Mouse (Mus musculus) liver, embryonic 14.5 days (tissue): Measurements from ENCODE around the gene Foxred2. TPM values are rescaled to one million over a fixed set of nuclear protein-coding genes. Genes with fewer than 3 reads are reported as not detected.
A peak's percentile ranks its signal among the peaks of the same experiment; 100 is the strongest.

Source experiments
- ATAC-seq: fragments of 200-750 bp; cut with Nextera tagmentation; 2 replicates; pipeline ENCODE4 v1.8.0; 2017; ENCODE audit warnings: moderate number of reproducible peaks, mild to moderate bottlenecking, moderate library complexity; ENCODE audit not compliant: insufficient read depth
- DNase-seq, 3 experiments: peaks; one replicate each; pipeline ENCODE4 v3.0.0-alpha.2; 2012 to 2013; ENCODE audit warnings: low read depth in 3 of 3, low spot score in 3 of 3
- H3K27ac ChIP-seq: fragments of 300-500 bp; sonication (generic); 2 replicates; pipeline ENCODE4 v1.5.1; 2014; ENCODE audit warnings: moderate library complexity, mild to moderate bottlenecking, control low read depth, inconsistent platforms
- H3K27me3 ChIP-seq: fragments of 300-500 bp; sonication (generic); 2 replicates; pipeline ENCODE4 v1.6.1; 2014; ENCODE audit warnings: mild to moderate bottlenecking, low read length, moderate library complexity; ENCODE audit not compliant: control insufficient read depth, insufficient read depth
- H3K36me3 ChIP-seq: fragments of 300-500 bp; sonication (generic); replicated peaks from 2 replicates; pipeline ENCODE4 v1.6.1; 2014; ENCODE audit warnings: low read depth; ENCODE audit not compliant: control insufficient read depth, insufficient read depth
- H3K4me1 ChIP-seq, 2 experiments: fragments of 200-500 bp in 1 of 2; fragments of 300-500 bp in 1 of 2; sonication (generic) in 1 of 2; replicated peaks; 2 replicates each; pipeline ENCODE4 v1.6.1; 2012 to 2014; ENCODE audit warnings: antibody characterized with exemption in 1 of 2, inconsistent platforms in 1 of 2, low read length in 1 of 2; ENCODE audit not compliant: control insufficient read depth in 2 of 2, insufficient read depth in 2 of 2
- H3K4me2 ChIP-seq: fragments of 300-500 bp; sonication (generic); 2 replicates; pipeline ENCODE4 v1.6.1; 2014; ENCODE audit warnings: low read depth, mild to moderate bottlenecking, control low read depth, moderate library complexity
- H3K4me3 ChIP-seq, 2 experiments: fragments of 200-500 bp in 1 of 2; fragments of 300-500 bp in 1 of 2; sonication (generic) in 1 of 2; 2 replicates each; pipeline ENCODE4 v1.5.1; 2012 to 2014; ENCODE audit warnings: low read depth in 2 of 2, low read length in 2 of 2, mild to moderate bottlenecking in 2 of 2, control low read depth in 1 of 2, inconsistent platforms in 1 of 2, moderate library complexity in 1 of 2; ENCODE audit not compliant: insufficient read depth in 1 of 2
- H3K9ac ChIP-seq: fragments of 300-500 bp; sonication (generic); replicated peaks from 2 replicates; pipeline ENCODE4 v1.6.1; 2014; ENCODE audit warnings: mild to moderate bottlenecking, control low read depth, moderate library complexity
- H3K9me3 ChIP-seq: fragments of 300-500 bp; sonication (generic); 2 replicates; pipeline ENCODE4 v1.6.1; 2016; ENCODE audit warnings: low read length, mixed read lengths; ENCODE audit not compliant: control insufficient read depth
- CTCF ChIP-seq: IDR thresholded peaks from 2 replicates; pipeline ENCODE4 v1.5.1; 2016; ENCODE audit warnings: antibody characterized with exemption, low read depth, control low read depth
- EP300 ChIP-seq: IDR thresholded peaks from 2 replicates; pipeline ENCODE4 v1.6.1; 2016; ENCODE audit warnings: antibody characterized with exemption, low read depth
- whole genome bisulfite sequencing: fragments of 180-500 bp; shearing (Covaris S2); extraction: QIAGEN DNeasy Blood & Tissue Kit; methylation state at CpG from one replicate; pipeline ENCODE4 v1.1.7; 2014; ENCODE audit not compliant: insufficient replicate concordance; 5-methylcytosine and 5-hydroxymethylcytosine counted together
- polyA plus RNA-seq, 2 experiments: library from polyadenylated mRNA; depleted of rRNA in 1 of 2; stranded (reverse) in 1 of 2; unstranded in 1 of 2; fragments of >200 nt; fragmentation: Nextera tagmentation in 1 of 2; extraction: Ambion mirVana in 1 of 2; gene quantifications; 2 replicates each; pipeline versions ENCODE4 v1.2.1 to v1.2.3; 2012 to 2014

Foxred2 gene
- polyA plus RNA-seq, 2 experiments = 1.2 to 1.4 TPM

- Histone ChIP-seq H3K4me1 (peaks cover 21 to 28% of the 10 kb centered on the region in 2 experiments), H3K9ac (no peak overlapping the region), H3K4me2 (no peak overlapping the region), H3K36me3 (no peaks in the 10 kb centered on the region), H3K9me3 (no peaks in the 10 kb centered on the region), H3K4me3 (no peak overlapping the region), H3K27me3 (no peaks in the 10 kb centered on the region), H3K27ac (no peak overlapping the region)
- DNase-seq (no peak), ATAC-seq (no peak)
- TF ChIP-seq EP300 (no peak), CTCF (no peak)
- 64% methylated on average over 5 of the region's 5 CpGs for WGBS
Measured at GRCm38 (mm10) chr15:77934968-77935367, 21.6 kb downstream of the Foxred2 start.

- H3K27me3 ChIP-seq = no peaks in the 10 kb centered on the region
- H3K9me3 ChIP-seq = no peaks in the 10 kb centered on the region
- TF ChIP-seq EP300 (no peak), CTCF (no peak)
- no peak overlapping the region for H3K4me3 ChIP-seq
- H3K27ac ChIP-seq = no peak overlapping the region
- DNase-seq = no peak
- H3K4me1 ChIP-seq = peaks cover 24 to 34% of the 10 kb centered on the region in 2 experiments
- ATAC-seq = no peak
- no peaks in the 10 kb centered on the region for H3K36me3 ChIP-seq
- H3K9ac ChIP-seq = no peak overlapping the region
- H3K4me2 ChIP-seq = no peak overlapping the region
- 57% methylated on average over 11 of the region's 11 CpGs for WGBS
Measured at GRCm38 (mm10) chr15:77934326-77934725, 22.2 kb downstream of the Foxred2 start.

- 1% methylated on average over 14 of the region's 14 CpGs for WGBS
- no peak overlapping the region for H3K4me3 ChIP-seq
- H3K4me2 ChIP-seq = peak overlapping the region; percentile 31; the same call in 1 of the 2 replicates
- H3K27me3 ChIP-seq = no peaks in the 10 kb centered on the region
- no peaks in the 10 kb centered on the region for H3K36me3 ChIP-seq
- no peak overlapping the region for H3K27ac ChIP-seq
- ATAC-seq (no peak), DNase-seq (peak; percentile 77 to 83 (median 79))
- TF ChIP-seq CTCF (peak; percentile 100), EP300 (no peak)
- peaks cover 24 to 36% of the 10 kb centered on the region in 2 experiments for H3K4me1 ChIP-seq
- H3K9ac ChIP-seq = no peak overlapping the region
- H3K9me3 ChIP-seq = no peaks in the 10 kb centered on the region
Measured at GRCm38 (mm10) chr15:77933770-77934169, 22.8 kb downstream of the Foxred2 start.

- no peak for ATAC-seq
- Histone ChIP-seq H3K9me3 (no peaks in the 10 kb centered on the region), H3K27me3 (no peaks in the 10 kb centered on the region), H3K27ac (no peak overlapping the region), H3K4me2 (no peak overlapping the region), H3K9ac (no peak overlapping the region), H3K4me1 (peaks cover 24 to 36% of the 10 kb centered on the region in 2 experiments), H3K4me3 (no peak overlapping the region), H3K36me3 (no peaks in the 10 kb centered on the region)
- no peak for DNase-seq
- 51% methylated on average over 3 of the region's 3 CpGs for WGBS
- TF ChIP-seq EP300 (no peak), CTCF (no peak)
Measured at GRCm38 (mm10) chr15:77933222-77933621, 23.3 kb downstream of the Foxred2 start.

GRCm38 (mm10) chr15:77931689-77932016 lies 24.9 kb downstream of the Foxred2 start:
- no peak for TF ChIP-seq CTCF
- TF ChIP-seq EP300 = peak; percentile 52
- Histone ChIP-seq H3K27me3 (no peaks in the 10 kb centered on the region), H3K4me2 (peak overlapping the region; percentile 86), H3K4me1 (peaks cover 35 to 48% of the 10 kb centered on the region in 2 experiments), H3K9ac (peak overlapping the region; percentile 72), H3K9me3 (no peaks in the 10 kb centered on the region), H3K36me3 (peaks cover 7% of the 10 kb centered on the region; the same call in 1 of the 2 replicates), H3K4me3 (peak overlapping the region; percentile 2 to 21), H3K27ac (peak overlapping the region; percentile 91)
- peak; percentile 72 to 73 (median 73) for DNase-seq
- WGBS = 13% methylated on average over 6 of the region's 6 CpGs
- ATAC-seq = peak; percentile 53
